Mouse (Mus musculus) heart, embryonic 14.5 days (tissue): Measurements from ENCODE around the gene Hsd17b1. TPM values are rescaled to one million over a fixed set of nuclear protein-coding genes. Genes with fewer than 3 reads are reported as not detected.

Source experiments
- ATAC-seq: fragments of 200-750 bp; cut with Nextera tagmentation; 2 replicates; pipeline ENCODE4 v1.8.0; 2017; ENCODE audit warnings: low read depth, moderate TSS enrichment; ENCODE audit not compliant: insufficient number of reproducible peaks, insufficient read depth, low FRiP score
- H3K27ac ChIP-seq, 2 experiments: fragments of 200-500 bp in 1 of 2; fragments of 300-500 bp in 1 of 2; sonication (generic) in 1 of 2; replicated peaks in 1 of 2; 2 replicates each; pipeline ENCODE4 v1.5.1; 2012 to 2014; ENCODE audit warnings: low read depth in 2 of 2, low read length in 2 of 2, control low read depth in 1 of 2, mild to moderate bottlenecking in 1 of 2, mixed read lengths in 1 of 2; ENCODE audit not compliant: control insufficient read depth in 1 of 2, insufficient read depth in 1 of 2
- H3K27me3 ChIP-seq: fragments of 300-500 bp; sonication (generic); 2 replicates; pipeline ENCODE4 v1.6.1; 2014; ENCODE audit warnings: mild to moderate bottlenecking, low read length, control low read depth; ENCODE audit not compliant: control insufficient read depth, insufficient read depth
- H3K36me3 ChIP-seq: fragments of 300-500 bp; sonication (generic); 2 replicates; pipeline ENCODE4 v1.6.1; 2014; ENCODE audit warnings: mild to moderate bottlenecking, control low read depth, low read length, mixed read lengths; ENCODE audit not compliant: control insufficient read depth, insufficient read depth
- H3K4me1 ChIP-seq, 2 experiments: fragments of 200-500 bp in 1 of 2; fragments of 300-500 bp in 1 of 2; sonication (generic) in 1 of 2; 2 replicates each; pipeline ENCODE4 v1.6.1; 2012 to 2014; ENCODE audit warnings: low read length in 2 of 2, control low read depth in 1 of 2, mixed read lengths in 1 of 2; ENCODE audit not compliant: control insufficient read depth in 2 of 2, insufficient read depth in 2 of 2
- H3K4me2 ChIP-seq: fragments of 300-500 bp; sonication (generic); 2 replicates; pipeline ENCODE4 v1.6.1; 2014; ENCODE audit warnings: mild to moderate bottlenecking, low read length
- H3K4me3 ChIP-seq, 2 experiments: fragments of 200-500 bp in 1 of 2; fragments of 300-500 bp in 1 of 2; sonication (generic) in 1 of 2; 2 replicates each; pipeline ENCODE4 v1.5.1; 2012 to 2014; ENCODE audit warnings: low read length in 2 of 2, mild to moderate bottlenecking in 2 of 2, control low read depth in 1 of 2, low read depth in 1 of 2, moderate library complexity in 1 of 2; ENCODE audit not compliant: control insufficient read depth in 1 of 2, insufficient read depth in 1 of 2
- H3K9ac ChIP-seq: fragments of 300-500 bp; sonication (generic); 2 replicates; pipeline ENCODE4 v1.6.1; 2014; ENCODE audit warnings: mild to moderate bottlenecking, low read length
- H3K9me3 ChIP-seq: fragments of 300-500 bp; sonication (generic); 2 replicates; pipeline ENCODE4 v1.6.1; 2016; ENCODE audit warnings: low read length, control low read depth; ENCODE audit not compliant: control insufficient read depth
- WGBS: fragments of 180-500 bp; shearing (Covaris S2); extraction: QIAGEN DNeasy Blood & Tissue Kit; methylation state at CpG from one replicate; pipeline ENCODE4 v1.1.7; 2014; 5-methylcytosine and 5-hydroxymethylcytosine counted together
- polyA plus RNA-seq: library from polyadenylated mRNA; unstranded; fragments of >200 nt; fragmentation: Nextera tagmentation; extraction: Ambion mirVana; gene quantifications from 2 replicates; pipeline ENCODE4 v1.2.1, GENCODE M21; 2014

The Hsd17b1 gene
- polyA plus RNA-seq, 1 experiment from 2014 or later = 0.30 TPM

DNA sequence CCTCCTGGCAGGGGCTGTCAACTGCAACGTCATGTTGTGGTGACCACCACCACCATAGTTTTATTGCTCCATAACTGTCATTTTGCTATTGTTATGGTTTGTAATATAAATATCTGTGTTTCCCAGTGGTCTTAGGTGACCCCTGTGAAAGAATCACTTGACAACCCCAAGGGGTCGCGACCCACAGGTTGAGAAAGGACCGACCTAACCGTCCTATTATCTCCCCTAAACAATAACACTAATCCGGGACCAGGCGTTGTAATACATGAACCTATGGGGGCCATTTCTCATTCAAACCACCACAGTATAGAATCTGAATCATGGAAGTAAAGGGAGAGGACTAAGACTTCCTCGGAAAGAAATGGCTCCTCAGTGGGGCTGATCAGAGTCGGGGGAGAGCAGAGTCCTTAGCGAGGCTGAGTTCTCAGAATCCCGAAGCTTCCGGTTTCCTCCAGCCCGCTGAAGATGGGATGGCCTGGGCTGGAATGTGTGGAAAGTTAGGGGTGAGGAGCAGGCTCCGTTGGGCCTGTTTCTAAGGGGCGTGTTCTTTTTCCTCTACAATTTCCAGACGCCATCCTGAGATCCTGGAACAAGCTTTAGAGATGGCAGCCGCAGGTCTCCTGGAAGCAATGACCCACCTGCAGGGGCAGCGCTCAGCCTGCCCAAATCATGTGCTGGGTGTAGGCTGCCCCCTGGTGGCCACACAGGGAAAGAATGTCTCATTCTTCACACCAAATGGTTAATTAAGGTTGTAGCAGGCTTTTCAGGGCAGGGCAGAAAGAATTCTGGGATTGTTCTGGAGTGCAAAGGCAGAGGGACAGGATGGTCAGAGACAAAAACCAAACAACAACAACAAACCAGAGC lies 11.4 kb upstream of the Hsd17b1 start:
- no peak for ATAC-seq
- peak overlapping the region; percentile 31; the same call in 1 of the 2 replicates for H3K9ac ChIP-seq
- H3K27ac ChIP-seq = peak overlapping the region; percentile 17 to 34; a peak in 1 of 4 replicates
- H3K27me3 ChIP-seq = no peaks in the 10 kb centered on the region
- H3K4me2 ChIP-seq = peak overlapping the region; percentile 61
- H3K4me1 ChIP-seq = peaks cover 42 to 55% of the 10 kb centered on the region in 2 experiments
- WGBS = 18% methylated on average over 18 of the region's 18 CpGs
- no peaks in the 10 kb centered on the region for H3K9me3 ChIP-seq
- peaks cover 8% of the 10 kb centered on the region; the same call in 1 of the 2 replicates for H3K36me3 ChIP-seq
- H3K4me3 ChIP-seq = peak overlapping the region; percentile 28 to 40

- H3K9ac ChIP-seq = peak within 1 kb of the TSS; percentile 84
- H3K9me3 ChIP-seq = no peaks in the 10 kb centered on the region
- no peaks in the 10 kb centered on the region for H3K27me3 ChIP-seq
- H3K4me2 ChIP-seq = peak within 1 kb of the TSS; percentile 99
- H3K4me1 ChIP-seq = peaks cover 15 to 26% of the 10 kb centered on the region in 2 experiments
- H3K4me3 ChIP-seq = peak within 1 kb of the TSS; percentile 69 to 85
- no peaks in the 10 kb centered on the region for H3K36me3 ChIP-seq
- H3K27ac ChIP-seq = peak within 1 kb of the TSS in 1 of 2 experiments; percentile 11; a peak in 1 of 4 replicates
- peak; percentile 82 for ATAC-seq
- 4% methylated on average over 35 of the region's 35 CpGs for WGBS
These were observed 8.6 kb upstream of the Hsd17b1 start, which contains the start of gene Naglu for GRCm38 (mm10) chr11:101069391-101070188. Naglu (plus strand) TSS chr11:101070012.

DNA sequence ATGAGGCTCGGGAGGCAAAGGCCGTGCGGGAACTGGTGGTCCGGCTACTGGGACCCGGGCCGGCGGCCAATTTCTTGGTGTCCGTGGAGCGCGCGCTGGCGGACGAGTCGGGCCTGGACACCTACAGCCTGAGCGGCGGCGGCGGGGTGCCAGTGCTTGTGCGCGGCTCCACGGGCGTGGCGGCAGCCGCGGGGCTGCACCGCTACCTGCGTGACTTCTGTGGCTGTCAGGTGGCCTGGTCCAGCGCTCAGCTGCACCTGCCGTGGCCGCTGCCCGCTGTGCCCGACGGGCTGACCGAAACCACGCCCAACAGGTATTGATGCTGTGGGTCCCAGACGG lies 8.1 kb upstream of the Hsd17b1 start:
- H3K9ac ChIP-seq = peak overlapping the region; percentile 84
- 0 out of 4 replicates have a peak overlapping the region, but pooled peaks of 1 of the 2 experiments have one; percentile 11 for H3K27ac ChIP-seq
- no peaks in the 10 kb centered on the region for H3K36me3 ChIP-seq
- WGBS = under 1% methylated on average over 34 of the region's 36 CpGs
- H3K9me3 ChIP-seq = no peaks in the 10 kb centered on the region
- ATAC-seq = peak; percentile 54
- H3K4me2 ChIP-seq = peak overlapping the region; percentile 99
- H3K27me3 ChIP-seq = no peaks in the 10 kb centered on the region
- peak overlapping the region; percentile 69 to 85 for H3K4me3 ChIP-seq
- H3K4me1 ChIP-seq = peaks cover 11 to 21% of the 10 kb centered on the region in 2 experiments

DNA sequence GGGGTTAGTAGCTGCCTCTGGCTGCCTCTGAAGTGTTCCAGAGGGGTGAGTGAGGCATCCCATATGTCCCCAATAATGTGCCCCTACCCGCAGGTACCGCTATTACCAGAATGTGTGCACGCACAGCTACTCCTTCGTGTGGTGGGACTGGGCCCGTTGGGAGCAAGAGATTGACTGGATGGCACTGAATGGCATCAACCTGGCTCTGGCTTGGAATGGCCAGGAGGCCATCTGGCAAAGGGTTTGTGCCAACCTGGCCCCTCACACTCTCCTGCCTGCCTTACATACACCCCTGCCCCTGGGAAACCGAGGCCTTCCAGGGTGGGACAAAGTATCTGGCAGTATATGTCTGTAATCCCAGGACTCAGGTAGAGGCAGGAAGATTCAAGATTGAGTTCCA lies 7.2 kb upstream of the Hsd17b1 start:
- 65% methylated on average over 6 of the region's 6 CpGs for WGBS
- Histone ChIP-seq H3K27me3 (no peaks in the 10 kb centered on the region), H3K4me3 (peak overlapping the region in 1 of 2 experiments; percentile 85; a peak in 1 of 4 replicates), H3K9me3 (no peaks in the 10 kb centered on the region), H3K4me1 (peaks cover 10 to 15% of the 10 kb centered on the region in 2 experiments; a peak in 3 of 4 replicates), H3K27ac (no peak overlapping the region), H3K4me2 (peak overlapping the region; percentile 99; the same call in 1 of the 2 replicates), H3K9ac (peak overlapping the region; percentile 84; the same call in 1 of the 2 replicates), H3K36me3 (no peaks in the 10 kb centered on the region)
- ATAC-seq = no peak

DNA sequence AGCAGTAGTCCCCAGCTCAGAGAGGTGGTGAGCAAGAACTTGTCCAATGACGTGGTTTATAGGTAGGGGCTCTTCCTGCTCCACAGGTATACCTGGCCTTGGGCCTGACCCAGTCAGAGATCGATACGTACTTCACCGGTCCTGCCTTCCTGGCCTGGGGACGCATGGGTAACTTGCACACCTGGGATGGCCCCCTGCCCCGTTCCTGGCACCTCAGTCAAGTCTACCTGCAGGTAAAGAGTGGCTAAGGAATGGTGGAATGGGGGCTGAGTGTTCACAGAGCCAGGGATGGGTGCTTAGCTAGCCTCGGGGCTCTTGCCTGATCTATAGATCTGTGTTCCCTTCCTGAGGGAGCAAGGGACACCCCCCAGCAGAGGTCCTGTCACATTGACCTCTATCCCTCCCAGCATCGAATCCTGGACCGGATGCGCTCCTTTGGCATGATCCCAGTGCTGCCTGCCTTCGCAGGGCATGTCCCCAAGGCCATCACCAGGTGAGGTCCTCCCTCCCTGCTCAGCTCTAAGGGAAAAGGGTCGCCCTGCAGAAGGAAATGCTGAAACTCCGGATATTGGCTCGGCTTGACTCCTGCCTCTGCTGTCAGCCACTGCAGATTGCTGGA lies 6.3 kb upstream of the Hsd17b1 start:
- Histone ChIP-seq H3K4me2 (no peak overlapping the region), H3K9ac (no peak overlapping the region), H3K27ac (no peak overlapping the region), H3K36me3 (0 out of 2 replicates have a peak, but pooled peaks cover 3% of the 10 kb centered on the region), H3K4me3 (no peak overlapping the region), H3K4me1 (peaks cover 2 to 5% of the 10 kb centered on the region in 2 experiments; a peak in 2 of 4 replicates), H3K27me3 (peaks cover 3% of the 10 kb centered on the region; the same call in 1 of the 2 replicates), H3K9me3 (no peaks in the 10 kb centered on the region)
- no peak for ATAC-seq
- WGBS = 62% methylated on average over 14 of the region's 14 CpGs

GRCm38 (mm10) chr11:101079746-101080145 lies 1.5 kb downstream of the Hsd17b1 start:
- H3K36me3 ChIP-seq = peaks cover 8% of the 10 kb centered on the region
- H3K27ac ChIP-seq = no peak overlapping the region
- peak overlapping the region in 1 of 2 experiments; percentile 24; a peak in 2 of 4 replicates for H3K4me3 ChIP-seq
- H3K4me2 ChIP-seq = peak overlapping the region; percentile 49
- peaks cover 11 to 17% of the 10 kb centered on the region in 2 experiments for H3K4me1 ChIP-seq
- H3K9me3 ChIP-seq = no peaks in the 10 kb centered on the region
- peak overlapping the region; percentile 34; the same call in 1 of the 2 replicates for H3K9ac ChIP-seq
- H3K27me3 ChIP-seq = peaks cover 46% of the 10 kb centered on the region
- WGBS = 5% methylated on average over 27 of the region's 27 CpGs
- ATAC-seq = no peak

DNA sequence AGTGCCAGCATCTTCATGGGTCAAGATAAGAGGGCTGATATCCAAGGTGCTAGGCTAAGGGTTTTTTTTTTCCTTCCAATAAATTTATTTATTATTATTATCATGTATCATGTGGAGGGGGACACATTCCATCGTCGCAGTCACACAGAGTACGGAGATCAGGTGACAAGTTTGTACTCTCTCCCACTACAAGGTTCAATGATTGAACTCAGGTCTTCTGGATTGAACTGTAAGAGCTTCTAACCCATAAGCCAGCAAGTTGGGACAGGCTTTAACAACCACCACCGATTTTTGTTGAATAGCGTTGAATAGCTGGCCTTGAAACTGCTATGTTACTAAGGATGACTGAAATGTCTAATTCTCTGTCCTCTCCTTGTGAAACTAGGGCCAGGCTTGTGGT lies 2.2 kb downstream of the Hsd17b1 start:
- Histone ChIP-seq H3K9ac (no peak overlapping the region), H3K27me3 (peaks cover 46% of the 10 kb centered on the region), H3K36me3 (peaks cover 12% of the 10 kb centered on the region), H3K4me3 (no peak overlapping the region), H3K27ac (no peak overlapping the region), H3K4me1 (peaks cover 11 to 17% of the 10 kb centered on the region in 2 experiments), H3K4me2 (no peak overlapping the region), H3K9me3 (no peaks in the 10 kb centered on the region)
- ATAC-seq = no peak
- 73% methylated on average over 5 of the region's 5 CpGs for WGBS
